Mouse (Mus musculus) neural tube, embryonic 11.5 days (tissue): ENCODE data around the gene Ube2o. TPM values are rescaled to one million over a fixed set of nuclear protein-coding genes. Genes with fewer than 3 reads are reported as not detected.
"Not testable (repeated sequence)": the region's sequence is repeated elsewhere in the genome, so short reads cannot be mapped to it uniquely, and the experiment has no call there.

Experiments
- ATAC-seq: fragments of 200-750 bp; cut with Nextera tagmentation; 2 replicates; pipeline ENCODE4 v1.8.0; 2017; ENCODE audit warnings: moderate number of reproducible peaks, mild to moderate bottlenecking, moderate TSS enrichment, moderate library complexity; ENCODE audit not compliant: insufficient read depth, low FRiP score, low TSS enrichment
- DNase-seq: peaks from one replicate; pipeline ENCODE4 v3.0.0-alpha.2; 2015; ENCODE audit warnings: low spot score
- H3K27ac ChIP-seq: fragments of 300-500 bp; sonication (generic); 2 replicates; pipeline ENCODE4 v1.5.1; 2014; ENCODE audit warnings: low read depth, mild to moderate bottlenecking, low read length
- H3K27me3 ChIP-seq: fragments of 300-500 bp; sonication (generic); 2 replicates; pipeline ENCODE4 v1.6.1; 2014; ENCODE audit warnings: mild to moderate bottlenecking, low read length, mixed read lengths; ENCODE audit not compliant: control insufficient read depth, insufficient read depth
- H3K36me3 ChIP-seq: fragments of 300-500 bp; sonication (generic); 2 replicates; pipeline ENCODE4 v1.6.1; 2014; ENCODE audit warnings: mild to moderate bottlenecking, low read length, moderate library complexity, mixed read lengths; ENCODE audit not compliant: control insufficient read depth, insufficient read depth
- H3K4me1 ChIP-seq: fragments of 300-500 bp; sonication (generic); 2 replicates; pipeline ENCODE4 v1.6.1; 2014; ENCODE audit warnings: low read length, mixed read lengths; ENCODE audit not compliant: control insufficient read depth, insufficient read depth
- H3K4me2 ChIP-seq: fragments of 300-500 bp; sonication (generic); 2 replicates; pipeline ENCODE4 v1.6.1; 2014; ENCODE audit warnings: low read depth, mild to moderate bottlenecking, moderate library complexity
- H3K4me3 ChIP-seq: fragments of 300-500 bp; sonication (generic); 2 replicates; pipeline ENCODE4 v1.5.1; 2014; ENCODE audit warnings: low read depth, low read length
- H3K9ac ChIP-seq: fragments of 300-500 bp; sonication (generic); 2 replicates; pipeline ENCODE4 v1.6.1; 2014; ENCODE audit warnings: mild to moderate bottlenecking, low read length
- H3K9me3 ChIP-seq: fragments of 300-500 bp; sonication (generic); 2 replicates; pipeline ENCODE4 v1.6.1; 2016; ENCODE audit warnings: low read length; ENCODE audit not compliant: control insufficient read depth
- WGBS: fragments of 180-500 bp; shearing (Covaris S2); extraction: QIAGEN DNeasy Blood & Tissue Kit; methylation state at CpG from one replicate; pipeline ENCODE4 v1.1.7; 2014; 5-methylcytosine and 5-hydroxymethylcytosine counted together
- polyA plus RNA-seq: library from polyadenylated mRNA; unstranded; fragments of >200 nt; fragmentation: Nextera tagmentation; extraction: Ambion mirVana; gene quantifications from 2 replicates; pipeline ENCODE4 v1.2.1, GENCODE M21; 2014

The Ube2o gene
- polyA plus RNA-seq, 1 experiment from 2014 or later, result 29.1 TPM

- peaks cover 15% of the 10 kb centered on the region; the same call in 1 of the 2 replicates for H3K4me1 ChIP-seq
- no peak overlapping the region for H3K27ac ChIP-seq
- ATAC-seq, result no peak
- no peak overlapping the region for H3K4me2 ChIP-seq
- no peaks in the 10 kb centered on the region for H3K36me3 ChIP-seq
- H3K9me3 ChIP-seq, result no peaks in the 10 kb centered on the region
- no peak for DNase-seq
- no peak overlapping the region for H3K4me3 ChIP-seq
- H3K9ac ChIP-seq, result no peak overlapping the region
- no peaks in the 10 kb centered on the region for H3K27me3 ChIP-seq
- 90% methylated on average over 7 of the region's 7 CpGs for WGBS
Measured at GRCm38 (mm10) chr11:116617641-116618040, 36.4 kb upstream of the Ube2o start.

GRCm38 (mm10) chr11:116616438-116617118 is 35.3 kb upstream of the Ube2o start:
- peaks cover 15% of the 10 kb centered on the region; the same call in 1 of the 2 replicates for H3K4me1 ChIP-seq
- no peaks in the 10 kb centered on the region for H3K27me3 ChIP-seq
- H3K36me3 ChIP-seq, result no peaks in the 10 kb centered on the region
- 80% methylated on average over 10 of the region's 10 CpGs for WGBS
- no peaks in the 10 kb centered on the region for H3K9me3 ChIP-seq
- ATAC-seq, result no peak
- no peak overlapping the region for H3K4me2 ChIP-seq
- no peak overlapping the region for H3K9ac ChIP-seq
- no peak overlapping the region for H3K4me3 ChIP-seq
- no peak overlapping the region for H3K27ac ChIP-seq
- DNase-seq, result no peak

GRCm38 (mm10) chr11:116615735-116616437 is 34.6 kb upstream of the Ube2o start:
- 58% methylated on average over 15 of the region's 15 CpGs for WGBS

GRCm38 (mm10) chr11:116613234-116613633 is 32.0 kb upstream of the Ube2o start:
- H3K27ac ChIP-seq, result no peak overlapping the region
- no peaks in the 10 kb centered on the region for H3K27me3 ChIP-seq
- WGBS, result 96% methylated on average over 6 of the region's 6 CpGs
- DNase-seq, result no peak
- no peaks in the 10 kb centered on the region for H3K9me3 ChIP-seq
- ATAC-seq, result no peak
- H3K4me1 ChIP-seq, result no peaks in the 10 kb centered on the region
- H3K9ac ChIP-seq, result no peak overlapping the region
- H3K4me3 ChIP-seq, result no peak overlapping the region
- no peaks in the 10 kb centered on the region for H3K36me3 ChIP-seq
- H3K4me2 ChIP-seq, result no peak overlapping the region

More at GRCm38 (mm10) chr11:116615735-116616437, 34.6 kb upstream of the Ube2o start:
- Histone ChIP-seq H3K4me2 (no peak overlapping the region), H3K36me3 (no peaks in the 10 kb centered on the region), H3K9me3 (no peaks in the 10 kb centered on the region), H3K4me3 (no peak overlapping the region), H3K9ac (no peak overlapping the region), H3K27me3 (no peaks in the 10 kb centered on the region), H3K27ac (no peak overlapping the region), H3K4me1 (peaks cover 10% of the 10 kb centered on the region; the same call in 1 of the 2 replicates)
- no peak for DNase-seq
- ATAC-seq, result no peak

DNA sequence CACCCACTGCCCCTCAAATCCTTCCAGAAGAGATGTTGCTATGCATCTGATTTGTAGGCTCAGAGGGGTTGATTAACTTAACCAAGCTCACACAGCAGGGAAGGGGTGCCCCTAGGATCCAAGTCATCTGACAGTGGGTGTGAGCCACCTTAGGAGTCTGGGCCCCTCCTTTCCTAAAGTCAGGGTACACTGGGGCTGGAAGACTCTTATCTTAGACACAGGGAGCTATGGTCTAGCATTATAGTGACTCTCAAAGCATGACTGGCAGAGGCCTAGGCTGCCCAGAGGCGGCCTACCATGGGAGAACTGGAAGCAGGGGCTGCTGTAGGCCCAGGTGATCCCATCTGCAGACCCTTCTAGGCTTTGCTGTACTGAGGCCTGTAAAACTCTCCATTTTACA is 31.3 kb upstream of the Ube2o start:
- WGBS, result 100% methylated on average over 1 of the region's 1 CpGs
- Histone ChIP-seq H3K27ac (no peak overlapping the region), H3K36me3 (no peaks in the 10 kb centered on the region), H3K4me1 (no peaks in the 10 kb centered on the region), H3K9me3 (no peaks in the 10 kb centered on the region), H3K4me2 (no peak overlapping the region), H3K27me3 (no peaks in the 10 kb centered on the region), H3K9ac (no peak overlapping the region), H3K4me3 (no peak overlapping the region)
- DNase-seq (no peak), ATAC-seq (no peak)

DNA sequence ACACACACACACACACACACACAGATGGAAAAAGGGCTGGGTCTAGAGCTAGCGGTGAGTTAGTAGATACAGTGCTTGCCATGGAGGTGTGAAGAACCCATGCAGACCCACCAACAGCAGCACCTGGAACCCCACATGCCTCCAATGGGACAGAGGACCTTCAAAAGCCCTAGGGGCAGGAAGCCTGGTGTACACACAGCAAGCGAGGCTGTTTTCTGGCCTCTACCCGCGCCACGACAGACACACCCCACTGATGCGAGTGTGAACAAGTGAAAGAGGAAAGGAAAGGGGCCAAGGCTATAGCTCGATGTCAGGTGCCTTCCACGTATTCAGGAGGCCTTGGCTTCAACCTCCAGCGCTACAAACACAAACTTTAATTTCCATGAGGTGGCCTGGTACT is 30.6 kb upstream of the Ube2o start:
- H3K27me3 ChIP-seq, result no peaks in the 10 kb centered on the region
- H3K27ac ChIP-seq, result no peak overlapping the region
- no peaks in the 10 kb centered on the region for H3K36me3 ChIP-seq
- no peaks in the 10 kb centered on the region for H3K9me3 ChIP-seq
- H3K4me1 ChIP-seq, result no peaks in the 10 kb centered on the region
- ATAC-seq (no peak), DNase-seq (no peak)
- H3K4me2 ChIP-seq, result no peak overlapping the region
- H3K9ac ChIP-seq, result no peak overlapping the region
- H3K4me3 ChIP-seq, result no peak overlapping the region
- 92% methylated on average over 9 of the region's 9 CpGs for WGBS

GRCm38 (mm10) chr11:116611168-116611567 is 29.9 kb upstream of the Ube2o start:
- 89% methylated on average over 8 of the region's 9 CpGs for WGBS
- not testable (repeated sequence) for H3K4me3 ChIP-seq, ATAC-seq, H3K27me3 ChIP-seq, H3K4me1 ChIP-seq, H3K27ac ChIP-seq, DNase-seq, H3K9me3 ChIP-seq, H3K9ac ChIP-seq, H3K36me3 ChIP-seq, H3K4me2 ChIP-seq

DNA sequence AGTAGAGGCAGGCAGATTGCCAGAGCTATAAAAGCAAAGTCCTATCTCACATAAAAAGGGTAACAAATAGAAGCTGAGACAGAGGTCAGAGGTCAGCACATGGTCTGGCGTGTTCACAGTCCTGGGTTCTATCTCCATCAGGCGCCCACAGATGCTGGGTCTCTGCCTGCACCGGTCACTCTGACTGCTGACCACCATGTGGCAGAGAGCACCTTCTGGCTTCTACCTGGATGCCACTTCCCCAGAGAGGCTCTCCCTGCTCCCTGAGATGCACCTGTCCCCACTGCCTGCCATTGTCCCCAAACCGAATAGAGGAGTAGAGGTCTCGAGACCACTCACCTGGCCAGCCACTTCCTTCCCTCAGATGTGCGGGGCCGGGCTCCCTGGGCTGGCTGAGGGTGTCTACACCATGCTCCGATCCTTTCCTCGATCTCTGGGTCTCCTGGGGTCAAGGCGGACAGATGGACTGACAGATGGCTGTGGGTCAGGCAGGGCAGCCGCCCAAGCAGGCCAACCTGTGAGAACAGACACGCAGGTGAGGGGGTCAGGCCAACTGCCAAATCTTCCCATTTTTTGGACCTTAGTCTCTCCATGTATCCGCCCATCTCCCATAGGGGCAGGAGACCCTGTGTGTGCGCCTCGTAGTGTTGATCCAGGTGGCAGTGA is 28.9 kb upstream of the Ube2o start:
- Histone ChIP-seq H3K9me3 (no peaks in the 10 kb centered on the region), H3K9ac (no peak overlapping the region), H3K36me3 (no peaks in the 10 kb centered on the region), H3K4me3 (no peak overlapping the region), H3K27me3 (no peaks in the 10 kb centered on the region), H3K4me2 (no peak overlapping the region), H3K4me1 (no peaks in the 10 kb centered on the region), H3K27ac (no peak overlapping the region)
- no peak for ATAC-seq
- no peak for DNase-seq
- WGBS, result 78% methylated on average over 15 of the region's 15 CpGs
